Mouse (Mus musculus): Measurements from ENCODE around the gene Tex44.
A peak's percentile ranks its signal among the peaks of the same experiment; 100 is the strongest.

The Tex44 gene

DNA sequence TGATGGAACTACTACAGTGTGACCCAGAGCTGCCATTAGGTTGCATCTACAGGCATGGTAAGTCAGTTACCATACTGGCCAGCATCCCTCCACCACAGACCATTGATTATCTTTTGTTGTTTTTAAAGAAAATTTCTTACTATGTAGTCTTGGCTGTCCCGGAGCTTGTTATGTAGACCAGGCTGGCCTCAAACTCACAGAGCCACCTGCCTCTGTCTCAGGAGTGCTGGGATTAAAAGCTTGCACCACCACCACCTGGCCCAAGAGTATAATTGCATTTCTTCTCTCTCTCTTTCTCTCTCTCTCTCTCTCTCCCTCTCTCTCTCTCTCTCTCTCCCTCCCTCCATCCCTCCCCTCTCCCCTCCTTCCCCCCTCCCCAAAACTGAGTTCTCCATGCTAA is 1.8 kb upstream of the Tex44 start:
- no peak for DNase-seq

DNA sequence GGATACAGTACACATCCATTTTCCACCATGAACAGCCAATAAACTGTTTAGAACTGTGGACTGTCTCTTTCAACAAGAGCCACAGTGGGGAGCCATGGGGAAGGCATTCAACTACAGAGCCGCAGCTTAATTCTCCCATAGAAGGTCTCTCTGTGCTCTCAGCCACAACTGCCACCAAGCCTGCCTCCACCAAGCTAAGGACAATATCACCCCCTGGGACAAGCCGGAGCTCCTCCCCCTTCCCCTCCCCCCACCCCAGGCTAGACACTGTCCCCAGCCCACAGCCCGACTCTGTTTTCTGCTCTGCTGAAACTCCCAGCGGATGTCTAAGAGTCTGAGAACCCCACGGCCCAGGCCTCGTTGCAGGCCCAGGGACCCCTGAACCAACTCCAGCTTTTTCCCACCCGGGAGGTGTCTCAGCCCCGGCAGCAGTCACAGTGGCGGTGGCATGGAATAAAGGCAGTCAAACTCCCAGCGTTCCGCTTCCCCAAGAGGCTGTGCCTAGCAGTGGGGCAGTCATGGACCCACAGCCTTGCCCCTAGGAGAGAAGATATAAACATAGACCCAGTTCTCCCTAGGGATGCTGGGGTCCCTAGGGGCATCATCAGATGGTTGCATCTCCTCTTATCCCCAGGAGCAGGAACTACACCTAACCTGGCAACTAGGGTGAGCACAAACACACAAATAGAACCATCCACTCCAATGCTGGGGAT is 1.1 kb upstream of the Tex44 start:
- DNase-seq = peak; percentile 56

DNA sequence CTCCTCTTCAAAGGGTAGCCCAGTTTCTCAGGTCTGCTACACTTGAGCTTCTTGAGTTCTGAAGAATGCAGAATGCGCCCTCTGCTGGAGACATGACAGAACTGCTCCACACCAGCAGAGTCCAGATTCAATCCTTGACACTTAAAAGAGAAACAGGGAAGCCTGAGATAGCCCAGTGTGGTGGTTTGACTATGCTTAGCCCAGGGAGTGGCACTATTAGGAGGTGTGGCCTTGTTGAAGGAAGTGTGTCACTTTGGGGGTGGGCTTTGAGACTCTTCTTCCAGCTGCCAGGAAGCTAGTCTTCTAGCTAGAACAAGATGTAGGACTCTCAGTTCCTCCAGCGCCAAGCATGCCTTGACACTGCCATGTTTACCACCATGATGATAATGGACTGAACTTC is 3.9 kb downstream of the Tex44 start:
- DNase-seq = peak; percentile 85

DNA sequence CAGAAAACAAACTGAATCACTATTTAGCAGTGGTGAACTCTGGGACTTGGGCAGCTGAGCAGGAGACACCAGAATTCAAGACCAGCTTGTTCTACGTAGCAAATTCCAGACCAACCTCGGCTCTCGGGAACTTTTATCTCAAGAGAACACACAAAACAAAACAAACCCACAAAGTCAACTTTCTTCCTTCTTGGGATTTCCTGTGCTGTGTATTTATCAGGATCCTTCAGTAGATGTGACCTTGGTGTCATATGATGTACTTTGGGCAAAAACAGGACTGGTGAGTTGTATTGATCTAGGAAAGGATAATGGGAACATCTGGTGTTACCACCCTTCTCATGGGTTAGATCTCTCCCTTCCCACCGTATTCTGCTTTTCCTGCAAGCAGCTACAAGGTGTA is 6.6 kb downstream of the Tex44 start:
- no peak for DNase-seq

DNA sequence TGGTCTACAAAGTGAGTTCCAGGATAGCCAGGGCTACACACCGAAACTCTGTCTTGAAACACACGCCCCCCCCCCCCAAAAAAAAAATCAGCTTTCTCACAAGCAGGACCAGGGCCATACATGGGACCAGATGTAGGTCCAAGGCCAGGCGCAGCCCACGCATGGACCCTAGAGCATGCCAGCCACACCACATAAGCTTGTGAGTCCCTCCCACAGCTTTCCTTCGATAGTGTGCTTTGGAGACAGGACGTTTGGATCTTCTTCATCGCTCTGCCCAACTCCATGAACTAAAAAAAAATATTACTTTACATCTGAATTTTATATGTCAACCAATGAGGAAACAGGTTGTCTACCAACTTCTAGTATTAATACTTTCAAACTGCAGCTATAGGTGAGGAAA is 7.2 kb downstream of the Tex44 start:
- DNase-seq = no peak

DNA sequence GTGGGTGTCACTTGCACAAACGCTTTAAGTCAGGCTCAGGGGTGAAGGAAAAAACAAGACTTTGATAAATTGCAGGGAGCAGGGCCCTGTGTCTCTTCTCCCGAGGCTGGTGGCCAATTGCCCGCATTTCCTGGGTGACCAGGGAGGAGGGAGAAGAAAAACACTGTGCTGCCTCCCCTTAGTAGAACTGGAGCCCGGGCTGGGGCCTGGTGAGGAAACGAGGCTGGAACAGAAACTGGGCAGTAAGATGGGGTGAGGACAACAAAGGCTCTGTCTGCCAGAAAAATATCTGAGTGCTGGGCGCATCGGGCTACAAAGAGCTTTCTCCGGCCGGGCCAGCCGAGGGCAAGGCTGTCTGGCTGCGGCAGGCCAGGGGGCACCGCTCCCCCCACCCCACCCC is 7.9 kb downstream of the Tex44 start:
- no peak for DNase-seq

DNA sequence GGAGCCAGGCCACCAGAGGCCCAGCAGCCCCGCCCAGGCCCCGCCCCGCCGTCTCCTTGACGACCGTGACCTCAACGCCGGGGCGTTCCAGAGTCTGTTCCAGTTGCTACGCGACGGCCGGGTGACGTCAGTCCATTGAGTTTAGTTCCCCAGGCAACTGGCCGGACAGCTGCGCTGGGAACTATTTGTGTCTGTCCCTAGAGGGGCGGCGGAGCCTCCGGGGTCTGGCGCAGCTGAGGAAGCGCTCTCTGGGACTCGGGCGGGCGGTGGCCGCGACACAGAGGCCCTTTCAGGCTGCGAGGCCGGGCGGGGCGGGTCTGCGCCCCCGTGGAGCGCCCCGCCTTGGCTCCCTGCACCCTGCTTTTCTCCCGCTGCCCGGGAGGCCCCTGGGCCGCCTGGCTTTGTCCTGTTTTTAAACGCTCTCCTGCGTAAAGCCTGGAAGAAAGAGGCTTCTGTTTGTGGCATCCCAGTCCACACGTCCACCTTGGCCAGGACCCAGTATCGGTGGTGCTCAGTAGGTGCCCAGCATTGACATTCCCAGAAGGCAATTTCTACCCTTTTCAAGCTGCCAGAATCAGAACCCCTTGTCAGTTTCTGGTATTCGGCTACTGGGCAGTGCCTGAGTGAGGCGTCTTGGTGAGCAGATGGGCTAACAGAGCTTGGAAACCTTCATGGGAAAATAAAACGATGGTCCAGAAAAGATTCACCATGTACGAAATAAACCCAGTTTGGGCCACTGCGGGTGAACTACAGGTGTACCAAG is 8.5 kb downstream of the Tex44 start:
- peak; percentile 100 for DNase-seq

DNA sequence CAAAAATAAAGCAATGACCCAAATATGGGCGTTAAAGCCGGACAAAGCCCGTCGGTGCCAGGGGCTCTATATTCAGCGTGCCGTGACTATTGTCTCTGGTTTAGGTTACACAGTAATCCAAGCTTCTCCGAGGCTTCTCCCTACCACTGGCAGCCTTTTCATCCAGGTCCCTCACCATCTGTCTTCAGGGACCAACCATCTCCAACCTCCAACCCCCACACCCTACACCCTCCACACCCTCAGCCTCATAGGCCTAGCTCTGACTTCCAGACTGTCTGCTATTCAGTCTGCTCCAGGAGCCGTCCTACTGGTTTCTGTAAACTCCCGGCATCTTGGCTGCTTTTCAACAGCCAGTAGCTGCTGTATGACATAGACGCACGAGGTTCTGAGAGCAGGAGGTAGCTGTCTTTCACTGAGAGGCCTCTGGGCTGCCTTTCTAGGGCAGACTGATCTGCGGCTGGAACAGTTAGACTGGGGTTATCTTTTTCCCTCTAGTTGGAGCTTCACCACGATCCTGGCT is 9.2 kb downstream of the Tex44 start:
- peak; percentile 61 for DNase-seq

DNA sequence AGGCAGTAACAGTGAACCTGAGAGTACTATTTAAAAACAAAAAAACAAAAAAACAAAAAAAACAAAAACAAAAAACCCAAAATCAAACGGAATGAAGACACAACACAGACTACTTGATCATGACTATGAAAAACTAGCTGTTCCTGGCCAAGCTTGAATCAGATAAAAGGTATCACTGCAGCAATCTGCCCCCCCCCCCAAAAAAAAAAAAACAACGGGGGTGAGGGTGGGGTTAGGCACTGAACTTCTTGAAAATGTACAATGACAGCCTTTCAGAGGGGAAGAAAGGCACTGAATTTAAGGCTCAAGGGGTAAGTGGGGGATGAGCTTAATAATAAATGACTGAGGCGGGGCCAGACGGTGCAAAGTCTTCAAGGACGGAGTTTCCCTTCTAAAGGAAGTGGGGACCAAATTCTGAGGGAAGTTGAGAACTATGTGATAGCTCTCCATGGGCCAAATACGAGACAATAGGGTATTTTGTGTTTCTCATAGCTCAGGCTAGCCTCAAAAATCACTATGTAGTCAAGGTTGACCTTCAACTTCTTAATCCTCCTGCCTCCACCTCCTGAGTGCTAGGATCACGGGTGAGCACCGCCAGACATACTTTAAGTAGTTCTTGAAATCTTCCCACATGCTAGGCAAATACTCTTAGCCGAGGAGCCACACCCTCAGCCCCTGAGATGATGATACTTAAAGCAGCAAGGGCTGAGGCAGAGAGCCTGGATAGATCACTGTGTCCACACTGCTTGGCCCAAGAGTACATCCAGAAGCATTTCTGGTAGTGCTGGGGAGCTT is 11.3 kb downstream of the Tex44 start:
- DNase-seq = no peak

DNA sequence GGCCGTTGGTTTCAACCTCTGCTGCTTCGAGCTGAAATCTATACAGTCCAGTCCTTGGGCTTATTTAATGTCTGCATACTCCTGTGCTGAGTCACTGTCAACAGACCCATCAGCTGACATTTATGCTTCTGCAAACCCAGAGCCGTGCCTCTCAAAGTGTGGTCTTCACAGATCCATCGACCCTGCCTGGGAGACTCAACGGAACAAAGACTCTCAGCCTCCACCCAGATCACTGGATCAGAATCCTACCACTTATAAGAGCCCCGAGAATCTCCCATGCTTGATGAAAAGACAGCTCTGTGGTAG is 11.8 kb downstream of the Tex44 start:
- no peak for DNase-seq

DNA sequence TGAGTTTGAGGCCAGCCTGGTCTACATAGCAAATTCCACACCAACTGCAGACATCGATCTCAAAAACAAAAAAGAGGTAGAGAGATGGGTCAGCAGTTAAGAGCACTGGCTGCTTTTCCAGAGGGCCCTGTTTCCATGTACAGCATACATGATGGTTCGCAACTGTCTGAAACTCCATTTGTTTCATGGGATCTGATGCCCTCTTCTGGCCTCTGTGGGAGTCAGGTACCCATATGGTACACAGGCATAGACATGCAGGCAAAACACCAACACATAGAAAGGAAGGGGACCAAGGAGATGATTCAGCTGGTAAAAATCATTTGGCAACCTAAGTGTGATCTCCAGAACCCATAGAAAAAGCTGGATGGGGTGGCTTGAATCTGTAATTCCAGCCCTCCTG is 12.4 kb downstream of the Tex44 start:
- DNase-seq = peak; percentile 44

DNA sequence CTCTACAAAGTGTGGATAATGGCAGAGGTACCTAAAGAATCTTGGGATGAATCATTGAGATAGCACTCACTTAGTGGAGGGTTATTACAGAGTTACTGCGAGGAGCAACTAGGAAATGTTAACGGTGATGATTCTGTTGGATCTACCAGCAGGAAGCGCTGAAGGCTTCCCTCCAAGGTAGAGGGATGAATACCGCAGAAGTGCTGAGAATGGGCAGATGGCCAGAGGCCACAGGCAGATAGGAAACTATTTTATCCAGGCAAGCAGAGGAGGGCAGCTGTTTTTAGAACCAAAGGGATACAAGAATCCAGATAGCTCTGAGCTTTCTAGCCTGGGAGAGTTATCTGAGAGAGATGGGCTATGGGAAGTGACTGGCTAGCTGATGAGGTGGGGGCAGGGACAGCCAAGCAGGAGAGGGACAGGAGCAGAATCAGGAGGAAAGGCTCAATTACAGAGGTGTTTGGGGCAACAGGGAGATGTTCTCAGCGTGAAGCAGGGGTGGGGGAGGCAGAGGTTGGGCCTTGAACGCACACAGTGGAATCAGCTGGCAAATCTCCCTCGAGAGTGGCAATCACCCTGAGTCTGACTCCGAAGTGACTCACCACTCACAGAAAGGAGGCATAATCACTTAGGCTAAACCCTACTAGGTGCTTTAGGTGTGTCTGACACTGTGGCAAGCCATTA is 13.5 kb downstream of the Tex44 start:
- no peak for DNase-seq

DNA sequence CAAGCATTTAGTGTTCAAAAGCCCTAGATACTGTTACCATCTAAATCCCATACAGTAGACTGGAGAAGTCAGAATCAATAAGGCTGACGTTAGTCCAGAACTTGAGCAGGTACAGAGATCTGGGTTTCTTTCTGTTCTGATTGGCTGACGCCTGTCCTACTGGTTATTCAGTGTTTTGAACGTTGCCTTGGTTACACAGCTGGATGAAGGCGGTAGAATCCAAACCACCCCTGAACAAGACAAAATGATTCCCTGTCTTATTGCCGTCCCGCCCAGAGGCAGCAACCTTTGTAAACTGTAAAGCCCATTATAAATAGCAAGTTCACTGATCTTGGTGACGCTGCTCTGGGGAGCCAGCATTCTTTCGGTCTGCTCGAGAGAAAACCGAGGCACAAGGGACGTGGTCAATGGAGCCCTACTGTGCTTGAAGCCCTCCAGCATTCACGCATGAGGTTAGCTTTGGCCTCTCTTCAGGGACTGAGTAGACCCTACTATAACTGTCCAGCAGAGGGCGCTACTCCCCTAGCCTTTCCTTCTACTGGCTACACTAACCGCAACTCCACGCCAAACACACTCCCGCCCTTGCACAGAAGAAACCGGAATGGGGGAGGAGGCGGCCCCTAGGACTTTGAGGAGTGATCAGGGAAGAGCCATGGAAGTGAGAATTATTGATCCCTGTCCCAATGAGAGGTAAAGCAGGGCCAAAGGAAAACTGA is 14.2 kb downstream of the Tex44 start:
- peak; percentile 94 for DNase-seq

DNA sequence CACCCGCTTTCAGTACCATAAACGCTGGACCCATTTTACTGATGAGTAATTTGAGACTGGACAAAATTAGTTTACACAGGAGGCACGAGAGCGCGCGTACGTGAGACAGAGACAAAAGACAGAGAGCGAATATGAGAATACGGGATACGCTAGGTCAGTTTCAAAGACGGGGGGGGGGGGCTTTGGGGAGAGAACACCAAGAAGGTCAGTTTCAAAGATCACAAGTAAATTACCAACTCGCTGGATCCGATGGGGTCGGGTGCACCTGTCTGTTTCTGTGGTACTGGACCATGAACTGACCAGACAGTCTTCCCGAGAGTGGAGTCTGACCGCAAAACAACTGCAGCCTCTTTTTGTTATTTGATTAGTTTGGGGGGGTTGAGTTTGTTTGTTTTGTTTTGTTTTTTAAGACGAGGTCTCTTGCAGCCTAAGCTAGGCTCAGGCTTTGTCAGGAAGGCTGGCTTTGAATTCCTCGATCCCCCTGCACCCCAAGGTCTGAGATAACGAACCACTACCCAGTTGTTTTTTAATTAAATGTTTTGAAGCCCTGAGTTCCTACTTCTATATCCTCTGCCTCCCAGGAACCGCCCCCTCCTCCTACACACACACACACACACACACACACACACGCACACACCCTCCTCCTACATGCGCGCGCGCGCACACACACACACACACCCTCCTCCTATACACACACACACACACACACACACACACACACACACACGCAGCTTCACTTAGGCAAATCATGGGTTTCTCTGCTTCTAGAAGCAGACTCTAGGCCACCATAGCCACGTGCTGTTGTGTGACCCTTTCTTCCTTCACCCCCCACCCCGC is 15.0 kb downstream of the Tex44 start:
- peak; percentile 81 for DNase-seq

DNA sequence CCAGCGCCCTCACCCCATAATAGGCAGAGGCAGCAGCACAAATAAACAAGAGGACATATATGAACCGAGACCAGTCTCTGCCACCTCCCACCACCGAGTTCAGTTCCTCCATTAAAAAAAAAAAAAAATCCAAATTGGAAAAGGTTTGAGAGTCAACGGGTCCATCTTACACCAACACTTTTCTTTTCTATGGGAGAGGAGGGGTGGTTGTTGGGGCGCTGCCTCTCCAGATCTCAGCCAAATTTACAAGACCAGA is 15.5 kb downstream of the Tex44 start:
- DNase-seq = no peak

DNA sequence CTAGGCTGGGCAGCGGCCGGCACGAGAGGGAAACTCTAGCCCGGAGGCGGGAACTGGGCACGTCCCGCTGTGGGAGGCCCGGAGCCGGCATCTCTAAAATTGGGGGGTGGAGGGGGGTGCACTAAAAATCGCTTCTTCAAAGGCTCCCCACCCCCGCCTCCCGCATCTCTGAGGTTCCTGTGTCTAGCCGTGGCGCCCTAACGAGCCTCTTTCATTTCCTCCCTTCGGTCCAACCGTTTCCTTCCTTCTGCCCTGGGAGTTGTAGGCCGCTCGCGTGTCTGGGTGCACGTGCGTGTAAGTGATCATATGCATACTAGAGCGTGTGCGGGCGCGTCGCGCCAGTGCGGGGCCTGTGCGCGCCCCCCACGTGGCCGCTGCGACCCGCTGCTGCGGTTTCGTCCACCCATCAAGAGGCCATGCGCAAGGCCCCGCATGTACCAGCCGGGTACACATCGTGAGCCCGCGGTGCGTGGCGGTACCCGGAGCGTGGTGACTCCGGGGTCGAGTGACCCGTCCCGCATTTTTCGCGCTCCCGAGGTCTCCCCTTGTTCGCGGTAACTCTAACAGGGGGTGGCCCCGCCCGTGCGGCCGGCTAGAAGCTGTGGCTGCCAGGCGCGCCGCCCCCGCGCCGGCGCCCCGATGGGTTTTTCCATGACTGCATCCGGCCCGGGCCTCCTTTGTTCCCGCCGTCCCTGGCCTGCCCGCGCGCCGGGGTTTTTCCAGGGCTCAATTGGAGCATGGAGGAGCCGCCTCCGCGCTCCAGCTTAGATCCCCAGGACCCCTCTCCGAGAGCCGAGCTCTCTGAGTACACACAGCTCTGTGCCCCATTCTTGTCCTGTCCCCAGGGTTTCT is 16.1 kb downstream of the Tex44 start:
- DNase-seq = peak; percentile 92

DNA sequence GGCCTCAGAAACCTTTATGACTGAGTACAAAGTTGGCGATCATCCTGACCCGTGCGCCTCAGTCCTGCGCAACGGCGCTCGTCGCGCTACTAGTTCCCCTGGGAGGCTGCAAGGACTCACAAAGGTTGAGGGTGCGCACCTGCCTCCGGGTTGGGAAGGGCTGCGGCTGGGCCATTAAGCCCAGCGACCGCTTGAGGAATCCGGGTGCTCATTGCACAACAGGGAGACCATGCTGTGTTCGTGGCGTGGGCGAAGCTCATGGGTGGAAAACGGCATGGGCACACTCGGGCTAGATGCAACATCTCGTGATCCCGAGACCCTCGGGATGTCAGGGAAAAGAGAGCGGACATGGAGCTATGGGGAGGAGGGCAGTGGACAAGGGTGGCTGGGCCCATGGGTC is 16.7 kb downstream of the Tex44 start:
- DNase-seq = no peak

DNA sequence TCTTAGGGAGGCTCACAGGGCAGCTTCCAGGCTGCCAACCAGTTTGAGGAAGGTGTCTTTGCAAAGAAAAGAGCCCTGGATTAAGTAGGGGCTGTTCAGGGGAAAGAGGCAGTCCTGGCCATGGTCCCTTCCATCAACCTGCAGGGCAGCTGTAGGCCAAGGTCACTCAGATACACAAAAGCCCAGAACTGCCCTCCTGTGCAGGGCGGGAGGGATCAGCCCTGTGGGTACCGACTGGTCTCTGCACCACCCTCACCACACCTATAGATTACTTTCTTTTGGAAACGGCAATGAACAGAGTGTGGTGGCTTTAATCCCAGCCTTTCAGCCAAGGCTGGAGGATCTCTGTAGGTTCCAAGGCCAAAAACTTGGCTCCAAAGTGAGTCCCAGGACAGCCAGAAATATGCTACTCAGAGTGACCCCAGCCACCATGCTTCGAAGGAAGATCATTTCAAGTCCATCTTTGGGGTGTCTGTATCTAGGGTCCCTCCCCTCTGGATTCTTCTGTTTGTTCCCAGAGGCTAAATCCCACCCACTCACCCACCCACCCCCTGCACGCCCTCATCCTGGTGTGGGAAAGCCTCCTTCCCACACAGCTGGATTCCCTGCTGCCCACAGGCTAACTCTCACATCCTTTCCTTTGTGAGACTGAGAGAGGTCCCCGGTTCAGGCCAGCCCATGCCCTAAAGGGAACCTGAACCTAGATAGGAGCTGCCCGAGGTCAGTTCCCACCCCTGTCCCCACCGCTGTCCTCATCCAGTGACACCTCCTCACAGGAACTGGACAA is 17.4 kb downstream of the Tex44 start:
- no peak for DNase-seq

DNA sequence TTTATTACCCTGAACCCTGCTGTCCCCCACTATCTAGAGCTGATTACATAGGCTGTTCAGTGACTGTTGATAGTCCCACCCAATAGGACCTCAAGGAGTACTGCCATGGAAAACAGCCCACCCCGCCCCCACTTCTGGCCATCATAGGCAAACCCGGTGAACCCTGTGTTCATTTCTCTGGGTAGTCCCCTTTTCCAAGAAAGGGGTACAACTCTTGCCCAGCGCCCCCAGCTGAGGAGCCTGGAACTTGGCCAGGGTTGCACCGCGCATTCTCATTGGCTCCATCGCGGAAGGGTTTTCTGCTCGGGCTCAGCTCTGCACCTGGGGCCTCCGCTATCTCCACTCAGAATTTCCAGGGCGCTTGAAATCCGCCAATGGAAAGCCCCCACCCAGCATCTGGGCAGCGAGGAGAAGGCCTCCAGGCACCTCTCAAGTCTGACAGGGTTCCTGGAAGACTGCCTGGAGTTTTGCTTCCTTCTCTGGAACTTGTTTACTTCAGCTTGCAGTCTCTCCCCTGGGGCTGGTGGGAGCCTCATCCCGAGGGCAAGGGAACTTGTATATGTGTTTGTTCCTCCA is 21.6 kb downstream of the Tex44 start:
- DNase-seq = no peak

DNA sequence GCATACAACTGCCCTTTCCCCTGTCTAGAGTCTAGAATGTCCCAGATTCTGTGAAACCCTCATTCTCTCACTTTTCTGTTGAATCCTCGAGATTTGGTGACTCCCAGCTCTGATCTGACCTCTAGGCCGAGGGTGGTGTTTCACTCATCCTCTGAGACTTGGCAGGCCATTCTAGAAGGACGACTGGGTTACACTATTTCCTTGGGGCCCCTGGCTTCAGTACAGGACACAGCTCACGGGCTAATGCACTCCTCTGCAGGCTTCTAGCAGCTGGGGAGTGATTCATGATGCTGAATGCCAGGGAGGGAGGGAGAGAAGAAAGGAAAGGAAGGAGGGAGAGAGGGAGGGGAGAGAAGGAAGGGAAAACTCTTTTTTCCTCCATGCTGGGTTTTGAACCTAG is 22.1 kb downstream of the Tex44 start:
- DNase-seq = no peak
